33 mouse cellular contexts compared by ENCODE assay signal in the genomic region with DNA sequence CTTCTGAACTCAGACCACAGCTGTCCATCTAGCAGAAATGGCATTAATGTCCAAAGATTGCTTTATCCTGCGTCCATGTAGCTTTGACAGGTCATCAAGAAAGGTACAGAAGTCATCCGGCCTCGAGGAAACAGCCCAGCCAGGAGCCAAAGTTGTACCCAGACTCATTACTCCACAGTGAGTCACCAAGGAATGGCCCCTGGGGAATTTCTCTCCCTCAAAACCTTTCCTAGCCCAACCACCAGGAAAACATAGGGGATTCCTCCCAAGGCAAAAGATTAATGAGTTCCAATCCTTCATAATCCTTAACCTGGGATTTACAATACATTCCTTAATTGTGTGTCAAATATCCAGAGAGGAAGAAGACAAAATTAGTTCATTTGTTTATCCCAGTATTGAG. TPM values are rescaled to one million over a fixed set of nuclear protein-coding genes. Genes with fewer than 3 reads are reported as not detected.
"Had no signal": no experiment of that assay in that cellular context is flagged by ENCODE, and none has a peak within 500 bp of the region (broad histone marks: within the 10 kb centered on the region; RNA-seq: fewer than 3 reads in every experiment).

No protein-coding gene starts in this region.

- DNase-seq: gastrocnemius, postnatal 14 days; gastrocnemius, postnatal 36 days; heart, adult 11 months; heart, adult 2 months; heart, postnatal 14 days; heart, postnatal 36 days; kidney, adult 11 months; kidney, adult 2 months; kidney, adult 9 months; kidney, postnatal 14 days; kidney, postnatal 36 days; layer of hippocampus, adult 9-11 months; layer of hippocampus, postnatal 36 days; left cerebral cortex, postnatal 4 days had no signal

- H3K27me3 ChIP-seq: heart, embryonic 13.5 days; heart, embryonic 15.5 days; hindbrain, embryonic 13.5 days; hindbrain, embryonic 15.5 days; kidney, embryonic 15.5 days; limb, embryonic 13.5 days; limb, embryonic 15.5 days; liver, embryonic 12.5 days had no signal

- ATAC-seq: hindbrain, postnatal 0 days; intestine, embryonic 16.5 days; liver, embryonic 12.5 days had no signal

RNA-seq across cellular contexts. Expression of a gene that starts 16.1 kb away (rescaled TPM):
- polyA plus RNA-seq: gonadal fat pad, adult 2 months; heart, adult 2 months; heart, embryonic 11.5 days; heart, embryonic 13.5 days; heart, embryonic 15.5 days; heart, postnatal 0 days; hindbrain, embryonic 11.5 days; hindbrain, embryonic 13.5 days; hindbrain, embryonic 15.5 days; hindbrain, postnatal 0 days; intestine, embryonic 14.5 days; intestine, embryonic 16.5 days; kidney, adult 2 months; kidney, embryonic 15.5 days; kidney, postnatal 0 days; large intestine, adult 2 months; limb, embryonic 11.5 days; limb, embryonic 13.5 days; limb, embryonic 15.5 days; liver, adult 2 months; liver, embryonic 12.5 days had no signal

RNA-seq across cellular contexts. Expression of a gene that starts 34.6 kb away (rescaled TPM):
- polyA plus RNA-seq: gonadal fat pad, adult 2 months; heart, adult 2 months; heart, embryonic 11.5 days; heart, embryonic 13.5 days; heart, embryonic 15.5 days; heart, postnatal 0 days; hindbrain, embryonic 11.5 days; hindbrain, embryonic 13.5 days; hindbrain, embryonic 15.5 days; hindbrain, postnatal 0 days; intestine, embryonic 14.5 days; intestine, embryonic 16.5 days; kidney, adult 2 months; kidney, embryonic 15.5 days; kidney, postnatal 0 days; large intestine, adult 2 months; limb, embryonic 11.5 days; limb, embryonic 13.5 days; limb, embryonic 15.5 days; liver, adult 2 months; liver, embryonic 12.5 days had no signal

RNA-seq across cellular contexts. Expression of a gene that starts 50.5 kb away (rescaled TPM):
- polyA plus RNA-seq: gonadal fat pad, adult 2 months; heart, adult 2 months; heart, embryonic 11.5 days; heart, embryonic 13.5 days; heart, embryonic 15.5 days; heart, postnatal 0 days; hindbrain, embryonic 11.5 days; hindbrain, embryonic 13.5 days; hindbrain, embryonic 15.5 days; hindbrain, postnatal 0 days; intestine, embryonic 14.5 days; intestine, embryonic 16.5 days; kidney, adult 2 months; kidney, embryonic 15.5 days; kidney, postnatal 0 days; large intestine, adult 2 months; limb, embryonic 11.5 days; limb, embryonic 13.5 days; limb, embryonic 15.5 days; liver, adult 2 months; liver, embryonic 12.5 days had no signal
